Mouse (Mus musculus) MEL (cell line): Measurements from ENCODE around the gene Pttg1. TPM values are rescaled to one million over a fixed set of nuclear protein-coding genes. Genes with fewer than 3 reads are reported as not detected.

ENCODE experiments used
- DNase-seq: peaks from one replicate; pipeline ENCODE4 v3.0.0; 2011; ENCODE audit warnings: low read depth, low spot score
- H3K27ac ChIP-seq: 2 replicates; pipeline ENCODE4 v1.5.1; 2012; ENCODE audit warnings: low read depth, mild to moderate bottlenecking, control low read depth, low read length, moderate library complexity; ENCODE audit not compliant: control insufficient read depth
- H3K27me3 ChIP-seq, 2 experiments: fragments of 150-350 bp in 1 of 2; sonication (generic) in 1 of 2; 2 replicates each; pipeline ENCODE4 v1.6.1; 2012; ENCODE audit warnings: low read length in 2 of 2, mild to moderate bottlenecking in 2 of 2, improper control_type of control experiment in 1 of 2, moderate library complexity in 1 of 2; ENCODE audit not compliant: insufficient read depth in 2 of 2, control insufficient read depth in 1 of 2
- H3K36me3 ChIP-seq, 2 experiments: 2 replicates each; pipeline ENCODE4 v1.6.1; 2012 to 2014; ENCODE audit warnings: low read length in 2 of 2, improper control_type of control experiment in 1 of 2, inconsistent platforms in 1 of 2, mild to moderate bottlenecking in 1 of 2; ENCODE audit not compliant: insufficient read depth in 2 of 2, control insufficient read depth in 1 of 2
- H3K4me1 ChIP-seq, 2 experiments: fragments of 150-350 bp in 1 of 2; sonication (generic) in 1 of 2; 2 replicates each; pipeline ENCODE4 v1.6.1; 2012; ENCODE audit warnings: low read length in 2 of 2, improper control_type of control experiment in 1 of 2, mild to moderate bottlenecking in 1 of 2; ENCODE audit not compliant: insufficient read depth in 2 of 2, control insufficient read depth in 1 of 2
- H3K4me3 ChIP-seq, 2 experiments: fragments of 150-350 bp in 1 of 2; sonication (generic) in 1 of 2; 2 replicates each; pipeline ENCODE4 v1.5.1; 2012; ENCODE audit warnings: low read depth in 2 of 2, low read length in 2 of 2, mild to moderate bottlenecking in 2 of 2, moderate library complexity in 2 of 2, control low read depth in 1 of 2, improper control_type of control experiment in 1 of 2; ENCODE audit not compliant: control insufficient read depth in 1 of 2, insufficient read depth in 1 of 2
- H3K79me2 ChIP-seq: 2 replicates; pipeline ENCODE4 v1.6.1; 2012; ENCODE audit warnings: mild to moderate bottlenecking, low read length, moderate library complexity; ENCODE audit not compliant: control insufficient read depth, poor library complexity, insufficient read depth
- H3K9ac ChIP-seq: 2 replicates; pipeline ENCODE4 v1.6.1; 2012; ENCODE audit warnings: low read depth, mild to moderate bottlenecking, control low read depth, low read length, moderate library complexity; ENCODE audit not compliant: control insufficient read depth, poor library complexity, severe bottlenecking
- H3K9me3 ChIP-seq: fragments of 150-350 bp; sonication (generic); replicated peaks from 2 replicates; pipeline ENCODE4 v1.6.1; 2012; ENCODE audit warnings: mild to moderate bottlenecking, low read length, improper control_type of control experiment, moderate library complexity; ENCODE audit not compliant: insufficient read depth
- ELF1 ChIP-seq: IDR thresholded peaks from 2 replicates; pipeline ENCODE4 v1.6.1; 2014; ENCODE audit warnings: low read depth, mild to moderate bottlenecking, inconsistent platforms, low read length, improper control_type of control experiment, moderate library complexity
- GATA1 ChIP-seq: IDR thresholded peaks from 2 replicates; pipeline ENCODE4 v1.6.1; 2011; ENCODE audit warnings: low read depth, low read length, improper control_type of control experiment
- KAT2A ChIP-seq: conservative IDR thresholded peaks from 2 replicates; pipeline ENCODE4 v1.6.1; 2012; ENCODE audit warnings: low read depth, low read length, improper control_type of control experiment, inconsistent platforms
- MAX ChIP-seq: IDR thresholded peaks from 2 replicates; pipeline ENCODE4 v1.6.1; 2011; ENCODE audit warnings: low read length, improper control_type of control experiment
- NRF1 ChIP-seq: IDR thresholded peaks from 2 replicates; pipeline ENCODE4 v1.6.1; 2014; ENCODE audit warnings: low read depth, mild to moderate bottlenecking, inconsistent platforms, low read length, improper control_type of control experiment, moderate library complexity; ENCODE audit not compliant: poor library complexity, insufficient read depth, severe bottlenecking
- RAD21 ChIP-seq: IDR thresholded peaks from 2 replicates; pipeline ENCODE4 v1.6.1; 2011; ENCODE audit warnings: mild to moderate bottlenecking, low read depth, low read length, improper control_type of control experiment
- SMC3 ChIP-seq: IDR thresholded peaks from 2 replicates; pipeline ENCODE4 v1.6.1; 2011; ENCODE audit warnings: low read depth, low read length, improper control_type of control experiment
- TAL1 ChIP-seq: IDR thresholded peaks from 2 replicates; pipeline ENCODE4 v1.6.1; 2012; ENCODE audit warnings: mild to moderate bottlenecking, inconsistent platforms, low read length, moderate library complexity, mixed read lengths
- TCF12 ChIP-seq: IDR thresholded peaks from 2 replicates; pipeline ENCODE4 v1.6.1; 2014; ENCODE audit warnings: low read depth, mild to moderate bottlenecking, inconsistent platforms, low read length, improper control_type of control experiment, moderate library complexity
- polyA plus RNA-seq, 2 experiments: library from polyadenylated mRNA; stranded (reverse) in 1 of 2; unstranded in 1 of 2; fragments of >175 nt in 1 of 2; fragments of >200 nt in 1 of 2; gene quantifications; 2 replicates each; pipeline versions ENCODE4 v1.2.1 to v1.2.4; 2012; ENCODE audit warnings: low replicate concordance in 2 of 2, low read depth in 1 of 2; ENCODE audit not compliant: insufficient read length in 2 of 2, insufficient read depth in 1 of 2, missing spikeins in 1 of 2
- total RNA-seq: library from RNA; depleted of rRNA; stranded (reverse); fragments of 300-350 nt; gene quantifications from 2 replicates; pipeline ENCODE4 v1.2.3, GENCODE M21; 2012; rRNA removed

The Pttg1 gene
- total and polyA plus RNA-seq, 3 experiments, result 73.6 to 140 TPM; not detected in 1

GRCm38 (mm10) chr11:43373367-43373766 lies 52.7 kb downstream of the Pttg1 start:
- Histone ChIP-seq H3K4me1 (no peaks in the 10 kb centered on the region), H3K9ac (no peak overlapping the region), H3K27me3 (no peaks in the 10 kb centered on the region), H3K9me3 (no peaks in the 10 kb centered on the region), H3K4me3 (no peak overlapping the region), H3K36me3 (no peaks in the 10 kb centered on the region), H3K79me2 (no peaks in the 10 kb centered on the region), H3K27ac (no peak overlapping the region)
- no peak for DNase-seq
- no peak for TF ChIP-seq ELF1

GRCm38 (mm10) chr11:43371807-43372206 lies 54.2 kb downstream of the Pttg1 start:
- no peaks in the 10 kb centered on the region for H3K27me3 ChIP-seq
- no peaks in the 10 kb centered on the region for H3K79me2 ChIP-seq
- H3K9me3 ChIP-seq, result no peaks in the 10 kb centered on the region
- H3K4me3 ChIP-seq, result no peak overlapping the region
- no peaks in the 10 kb centered on the region for H3K36me3 ChIP-seq
- TF ChIP-seq MAX, result no peak
- TF ChIP-seq TAL1, result no peak
- TF ChIP-seq GATA1, result no peak
- TF ChIP-seq SMC3, result no peak
- TF ChIP-seq KAT2A, result no peak
- no peak for TF ChIP-seq RAD21
- TF ChIP-seq TCF12, result no peak
- TF ChIP-seq NRF1, result no peak
- H3K9ac ChIP-seq, result no peak overlapping the region
- no peak overlapping the region for H3K27ac ChIP-seq
- H3K4me1 ChIP-seq, result no peaks in the 10 kb centered on the region
- no peak for DNase-seq

Other genes with a start within 250 kb of the Pttg1 start
- 40.5 and 46.0 TPM in 2 replicates for gene Slu7, start 7.5 kb upstream of the Pttg1 start, total RNA-seq
- 100 to 1,000 TPM in 1 of 2 experiments, 10 to 100 TPM in 1; 41.6 to 149 TPM for gene Slu7, start 7.5 kb upstream of the Pttg1 start, polyA plus RNA-seq
- not detected in 2 replicates for gene C1qtnf2, start 48.0 kb upstream of the Pttg1 start, total RNA-seq
- not detected for gene C1qtnf2, start 48.0 kb upstream of the Pttg1 start, polyA plus RNA-seq
- gene Ccnjl, start 102.5 kb upstream of the Pttg1 start, total RNA-seq, result not detected in 2 replicates
- not detected for gene Ccnjl, start 102.5 kb upstream of the Pttg1 start, polyA plus RNA-seq
- not detected in 2 replicates for gene 4933415A04Rik, start 160.8 kb upstream of the Pttg1 start, total RNA-seq
- gene 4933415A04Rik, start 160.8 kb upstream of the Pttg1 start, polyA plus RNA-seq, result not detected
- not detected in 2 replicates for gene Fabp6, start 175.3 kb upstream of the Pttg1 start, total RNA-seq
- not detected for gene Fabp6, start 175.3 kb upstream of the Pttg1 start, polyA plus RNA-seq